Mouse (Mus musculus) midbrain, embryonic 13.5 days (tissue): ENCODE measurements at regions not wholly inside any gene's neighbourhood (a gene's known extent, or its start where the extent isn't known, plus 50 kb on each side); places are given as distances from the start of the nearest gene placed in this dataset.
"Not testable (repeated sequence)": the region's sequence is repeated elsewhere in the genome, so short reads cannot be mapped to it uniquely, and the experiment has no call there.

Experiments
- ATAC-seq: fragments of 200-750 bp; cut with Nextera tagmentation; 2 replicates; pipeline ENCODE4 v1.8.0; 2017; ENCODE audit warnings: mild to moderate bottlenecking, moderate TSS enrichment, moderate library complexity
- H3K27ac ChIP-seq: fragments of 300-500 bp; sonication (generic); 2 replicates; pipeline ENCODE4 v1.5.1; 2015; ENCODE audit warnings: inconsistent platforms, mild to moderate bottlenecking, moderate library complexity
- H3K27me3 ChIP-seq: fragments of 300-500 bp; sonication (generic); 2 replicates; pipeline ENCODE4 v1.6.1; 2015; ENCODE audit warnings: mild to moderate bottlenecking, inconsistent platforms
- H3K36me3 ChIP-seq: fragments of 300-500 bp; sonication (generic); 2 replicates; pipeline ENCODE4 v1.6.1; 2015; ENCODE audit warnings: mild to moderate bottlenecking, inconsistent platforms
- H3K4me1 ChIP-seq: fragments of 300-500 bp; sonication (generic); replicated peaks from 2 replicates; pipeline ENCODE4 v1.6.1; 2015; ENCODE audit warnings: inconsistent platforms
- H3K4me2 ChIP-seq: fragments of 300-500 bp; sonication (generic); replicated peaks from 2 replicates; pipeline ENCODE4 v1.6.1; 2015; ENCODE audit warnings: moderate library complexity, mild to moderate bottlenecking, inconsistent platforms
- H3K4me3 ChIP-seq: fragments of 300-500 bp; sonication (generic); replicated peaks from 2 replicates; pipeline ENCODE4 v1.5.1; 2015; ENCODE audit warnings: mild to moderate bottlenecking, inconsistent platforms
- H3K9ac ChIP-seq: fragments of 300-500 bp; sonication (generic); replicated peaks from 2 replicates; pipeline ENCODE4 v1.6.1; 2015; ENCODE audit warnings: mild to moderate bottlenecking, inconsistent platforms
- H3K9me3 ChIP-seq: fragments of 300-500 bp; sonication (generic); 2 replicates; pipeline ENCODE4 v1.6.1; 2016; ENCODE audit warnings: mild to moderate bottlenecking, inconsistent platforms
- WGBS: fragments of 180-500 bp; shearing (Covaris S2); methylation state at CpG from one replicate; pipeline ENCODE4 v1.1.7; 2015; 5-methylcytosine and 5-hydroxymethylcytosine counted together

- not testable (repeated sequence) for H3K27ac ChIP-seq, H3K4me3 ChIP-seq, H3K4me1 ChIP-seq, H3K4me2 ChIP-seq, H3K9ac ChIP-seq, H3K9me3 ChIP-seq, H3K27me3 ChIP-seq, ATAC-seq, H3K36me3 ChIP-seq
- 66% methylated on average over 2 of the region's 2 CpGs for WGBS
Measured at GRCm38 (mm10) chr3:44298166-44298565, 1080.0 kb upstream of the Pcdh10 start.

- H3K9me3 ChIP-seq = no peaks in the 10 kb centered on the region
- ATAC-seq = peak; percentile 77
- peaks cover 3% of the 10 kb centered on the region; the same call in 1 of the 2 replicates for H3K4me1 ChIP-seq
- H3K27me3 ChIP-seq = no peaks in the 10 kb centered on the region
- H3K27ac ChIP-seq = no peak overlapping the region
- no peaks in the 10 kb centered on the region for H3K36me3 ChIP-seq
- WGBS = 54% methylated on average over 2 of the region's 2 CpGs
- H3K4me3 ChIP-seq = no peak overlapping the region
- H3K4me2 ChIP-seq = no peak overlapping the region
- H3K9ac ChIP-seq = no peak overlapping the region
Measured at GRCm38 (mm10) chr3:44301077-44301476, 1077.1 kb upstream of the Pcdh10 start.

- no peak overlapping the region for H3K9ac ChIP-seq
- H3K27ac ChIP-seq = no peak overlapping the region
- no peaks in the 10 kb centered on the region for H3K4me1 ChIP-seq
- H3K4me3 ChIP-seq = no peak overlapping the region
- no peak overlapping the region for H3K4me2 ChIP-seq
- no peaks in the 10 kb centered on the region for H3K9me3 ChIP-seq
- no peak for ATAC-seq
- H3K36me3 ChIP-seq = no peaks in the 10 kb centered on the region
- H3K27me3 ChIP-seq = no peaks in the 10 kb centered on the region
Measured at GRCm38 (mm10) chr3:44323205-44323604, 1055.0 kb upstream of the Pcdh10 start.
